In the genomic region with DNA sequence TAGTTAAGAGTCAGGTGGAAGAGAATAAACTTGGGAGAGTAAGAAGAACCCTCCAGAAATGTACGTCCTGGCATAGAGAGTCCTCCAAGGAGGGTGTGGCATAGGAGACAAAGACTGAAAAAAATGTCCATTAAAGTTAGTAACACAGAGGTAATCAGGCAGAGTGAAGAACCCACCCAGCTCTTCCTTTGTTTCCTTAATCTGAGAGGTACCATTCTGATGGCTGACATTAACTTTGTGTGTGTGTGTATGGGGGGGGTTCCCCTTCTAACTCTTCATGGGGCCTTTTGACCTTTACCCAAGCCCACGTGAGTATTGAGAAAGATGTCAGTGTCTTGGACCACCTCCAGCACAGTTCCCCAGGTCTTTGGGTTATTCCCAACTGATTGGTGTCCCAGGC, we compare ENCODE assay signal across 26 mouse cellular contexts.
DNase-seq lines count a peak whose midpoint lies in the region; ATAC-seq and TF ChIP-seq lines count a peak whose summit lies in the region.
"Had no signal": no experiment of that assay in that cellular context is flagged by ENCODE, and none has a peak within 500 bp of the region (broad histone marks: within the 10 kb centered on the region; RNA-seq: fewer than 3 reads in every experiment).

No protein-coding gene starts in this region.

- no peak overlapping the region for H3K4me2 ChIP-seq in kidney, embryonic 16.5 days (replicated peaks; ENCODE audit: low read depth, low read length)
- no peak overlapping the region for H3K4me2 ChIP-seq in forebrain, embryonic 14.5 days (ENCODE audit: low read length)

- no peaks in the 10 kb centered on the region for H3K36me3 ChIP-seq in ES-E14 (ENCODE audit: control insufficient read depth, insufficient read depth, low read length, poor library complexity, severe bottlenecking)
- no peaks in the 10 kb centered on the region for H3K36me3 ChIP-seq in kidney, embryonic 16.5 days (ENCODE audit: insufficient read depth, low read length)
- H3K36me3 ChIP-seq in forebrain, embryonic 14.5 days (ENCODE audit: control insufficient read depth, insufficient read depth, low read length) = no peaks in the 10 kb centered on the region
- H3K36me3 ChIP-seq: G1E had no signal

- no peaks in the 10 kb centered on the region for H3K27me3 ChIP-seq in kidney, embryonic 16.5 days (ENCODE audit: insufficient read depth, low read length)
- no peaks in the 10 kb centered on the region for H3K27me3 ChIP-seq in forebrain, embryonic 14.5 days (replicated peaks; ENCODE audit: control insufficient read depth, insufficient read depth, low read length)
- H3K27me3 ChIP-seq: CH12.LX had no signal

- 40% methylated on average over 2 of the region's 2 CpGs for WGBS in kidney, embryonic 16.5 days
- 60% methylated on average over 2 of the region's 2 CpGs for WGBS in forebrain, embryonic 14.5 days

- no peaks in the 10 kb centered on the region for H3K4me1 ChIP-seq in ES-E14 (ENCODE audit: control insufficient read depth in 2 of 2, insufficient read depth in 2 of 2, low read length in 2 of 2, poor library complexity in 1 of 2)
- H3K4me1 ChIP-seq in kidney, embryonic 16.5 days (ENCODE audit: insufficient read depth, low read length) = no peaks in the 10 kb centered on the region
- no peaks in the 10 kb centered on the region for H3K4me1 ChIP-seq in forebrain, embryonic 14.5 days (ENCODE audit: control insufficient read depth, insufficient read depth, low read length)

- H3K9me3 ChIP-seq in ES-E14 (ENCODE audit: control insufficient read depth, insufficient read depth, low read depth, low read length) = no peaks in the 10 kb centered on the region
- H3K9me3 ChIP-seq in kidney, embryonic 16.5 days (ENCODE audit: low read length) = no peaks in the 10 kb centered on the region
- no peaks in the 10 kb centered on the region for H3K9me3 ChIP-seq in forebrain, embryonic 14.5 days (replicated peaks; ENCODE audit: control insufficient read depth, low read length)
- H3K9me3 ChIP-seq: G1E had no signal

- in situ Hi-C loops in ES-E14 (cut with MboI; ENCODE audit: low sequenced_read_pairs in 2 of 2, unreplicated experiment in 2 of 2) = no loop called here

- H3K27ac ChIP-seq in ES-E14 (ENCODE audit: insufficient read depth, low read depth, low read length, poor library complexity, severe bottlenecking) = no peak overlapping the region
- H3K27ac ChIP-seq in kidney, embryonic 16.5 days (ENCODE audit: low read length) = no peak overlapping the region
- no peak overlapping the region for H3K27ac ChIP-seq in forebrain, embryonic 14.5 days (ENCODE audit: low read depth, low read length)

- H3K9ac ChIP-seq in ES-E14 (ENCODE audit: insufficient read depth, low read depth, low read length, poor library complexity, severe bottlenecking) = no peak overlapping the region
- H3K9ac ChIP-seq in kidney, embryonic 16.5 days (replicated peaks; ENCODE audit: low read length) = no peak overlapping the region
- no peak overlapping the region for H3K9ac ChIP-seq in forebrain, embryonic 14.5 days (ENCODE audit: low read length)

- DNase-seq in ES-CJ7 (ENCODE audit: low read depth, low spot score) (peak; percentile 12), ES-E14 (ENCODE audit: low read depth, low spot score) (peak; percentile 4), R1 (ENCODE audit: low read depth, low spot score) (peak; percentile 1), ZHBTc4 (ENCODE audit: low read depth, low spot score) (peak; percentile 18)
- no peak for DNase-seq in layer of hippocampus, adult 11-12 months (ENCODE audit: low spot score)
- no peak for DNase-seq in forebrain, embryonic 14.5 days (ENCODE audit: low spot score)
- DNase-seq: adrenal gland, adult 2 months; adrenal gland, adult 8-10 months; adrenal gland, postnatal 10 days; adrenal gland, postnatal 14 days; adrenal gland, postnatal 25 days; adrenal gland, postnatal 36 days; B cell, adult 2 months; cerebellum, adult 11 months; cerebellum, adult 11-12 months; cerebellum, adult 18-20 months; cerebellum, adult 2 months; cerebellum, adult 8-10 months; cerebellum, adult 9-10 months had no signal

- H3K4me3 ChIP-seq in ES-E14 (ENCODE audit: insufficient read depth in 1 of 2, low read depth in 1 of 2, low read length in 2 of 2, poor library complexity in 1 of 2, severe bottlenecking in 1 of 2) = no peak overlapping the region
- no peak overlapping the region for H3K4me3 ChIP-seq in kidney, embryonic 16.5 days (ENCODE audit: low read length)
- H3K4me3 ChIP-seq in forebrain, embryonic 14.5 days (ENCODE audit: low read depth, low read length) = no peak overlapping the region

- ATAC-seq in erythroid progenitor cell, adult 5-6 weeks (replicated peaks; ENCODE audit: low FRiP score, poor library complexity, severe bottlenecking) = no peak
- no peak for ATAC-seq in kidney, embryonic 16.5 days (ENCODE audit: low FRiP score, low TSS enrichment)
- no peak for ATAC-seq in forebrain, embryonic 14.5 days
- ATAC-seq: activated CD4-positive, CD25-positive, alpha-beta regulatory T cell, adult 4 months; CD4-positive, CD25-positive, alpha-beta regulatory T cell, adult 4 months; Patski had no signal

TF ChIP-seq in ES-E14, 5 proteins besides CTCF, POLR2A, EP300 and RAD21:
- no peak for TF ChIP-seq MAFK (IDR thresholded peaks at IDR 0.05; ENCODE audit: insufficient read depth, low read depth, low read length)
- no peak for TF ChIP-seq HCFC1 (IDR thresholded peaks at IDR 0.05; ENCODE audit: borderline replicate concordance, insufficient read depth, low read length)
- no peak for TF ChIP-seq CHD2 (IDR thresholded peaks at IDR 0.05; ENCODE audit: low read depth, low read length)
- TF ChIP-seq ZC3H11A (IDR thresholded peaks at IDR 0.05; ENCODE audit: borderline replicate concordance, low read depth, low read length) = no peak
- TF ChIP-seq ZNF384 (IDR thresholded peaks at IDR 0.05; ENCODE audit: low read depth, low read length) = no peak
TF ChIP-seq in ES-E14: peak in this region for 0.

Comparison
In these comparisons a context has a peak if more than half of its experiments do, and no peak if none do; other contexts are left out.
1. DNase-seq: peak in ES-CJ7 (single experiment), ES-E14 (single experiment), R1 (single experiment) and ZHBTc4 (single experiment); none in layer of hippocampus, adult 11-12 months (single experiment) and forebrain, embryonic 14.5 days (single experiment).